Mouse (Mus musculus) kidney, adult 2 months (tissue): ENCODE measurements at regions not wholly inside any gene's neighbourhood (a gene's known extent, or its start where the extent isn't known, plus 50 kb on each side); places are given as distances from the start of the nearest gene placed in this dataset.

Experiments
- CTCF ChIP-seq: fragments of 200-500 bp; conservative IDR thresholded peaks from 2 replicates; pipeline ENCODE4 v1.5.1; 2011; ENCODE audit warnings: low read depth, mild to moderate bottlenecking, control low read depth, low read length, moderate library complexity, mixed read lengths; ENCODE audit not compliant: insufficient read depth, insufficient read length
- POLR2A ChIP-seq: fragments of 200-500 bp; IDR thresholded peaks from one replicate; pipeline ENCODE4 v1.6.1; 2011; ENCODE audit warnings: low read depth, low read length, control low read depth

- TF ChIP-seq CTCF: no peak
- no peak for TF ChIP-seq POLR2A
Measured at GRCm38 (mm10) chr5:43102000-43102459, 130.9 kb upstream of the Cpeb2 start.
